Mouse (Mus musculus): ENCODE measurements around the gene Smad5.

GRCm38 (mm10) chr13:56753192-56753951, 50.6 kb downstream of the Smad5 start, which contains the start of gene Gm45623:
- TF ChIP-seq POLR2A (IDR thresholded peaks at IDR 0.05; ENCODE audit: borderline replicate concordance, extremely low read depth, insufficient read depth, insufficient read length, poor library complexity, severe bottlenecking), result no peak
- TF ChIP-seq CTCF (IDR thresholded peaks at IDR 0.05; ENCODE audit: borderline replicate concordance, extremely low read depth, insufficient read depth, insufficient read length), result no peak
